Mouse (Mus musculus) Patski (cell line): Measurements from ENCODE around the gene Myoz1. TPM values are rescaled to one million over a fixed set of nuclear protein-coding genes. Genes with fewer than 3 reads are reported as not detected.
"Not testable (repeated sequence)": the region's sequence is repeated elsewhere in the genome, so short reads cannot be mapped to it uniquely, and the experiment has no call there.

Experiments
- ATAC-seq: fragments of 100-300 bp; one replicate; pipeline ENCODE4 v1.8.0; 2021
- CTCF ChIA-PET: fragments of 350-600 bp; sonication (Branson Sonifier 250); formaldehyde crosslinking; loops from one replicate; lab custom pipeline; 2022; ENCODE audit warnings: inconsistent platforms; lab: Charles Lee
- POLR2A ChIA-PET: fragments of 350-600 bp; sonication (Branson Sonifier 250); formaldehyde crosslinking; loops from one replicate; lab custom pipeline; 2022; ENCODE audit warnings: antibody characterized with exemption, inconsistent platforms; lab: Charles Lee
- DNase-seq: peaks from one replicate; pipeline ENCODE4 v3.0.0-alpha.2; 2011; ENCODE audit warnings: low read depth, low spot score
- H3K27me3 ChIP-seq: fragments of 371-371 bp; one replicate; pipeline ENCODE4 v1.5.1; 2021
- CTCF ChIP-seq: fragments of 100-300 bp; IDR thresholded peaks from one replicate; pipeline ENCODE4 v1.5.1; 2021
- in situ Hi-C: fragments of 300-500 bp; cut with MboI; formaldehyde crosslinking; loops from 3 replicates; pipeline ENCODE4 v1.11.1; 2018; ENCODE audit warnings: low pct_unique_long_range_greater_than_20kb, mixed read lengths
- polyA plus RNA-seq: library from polyadenylated mRNA; unstranded; gene quantifications from one replicate; pipeline ENCODE4 v1.2.3, GENCODE M21; 2021

The Myoz1 gene
- polyA plus RNA-seq, 1 experiment from 2014 or later, result not detected

GRCm38 (mm10) chr14:20645547-20645946 is 10.8 kb downstream of the Myoz1 start:
- H3K27me3 ChIP-seq, result no peaks in the 10 kb centered on the region
- ChIA-PET POLR2A (no interaction called here), CTCF (interaction anchor here (1.4 kb wide), 1 partner anchor 13 kb away, joined by 10 read pairs; no protein-coding TSS in a partner anchor)
- in situ Hi-C loops, result no loop called here
- TF ChIP-seq CTCF, result peak; percentile 40
- ATAC-seq (no peak), DNase-seq (no peak)

GRCm38 (mm10) chr14:20641438-20641875 is 14.9 kb downstream of the Myoz1 start:
- no peak for TF ChIP-seq CTCF
- in situ Hi-C loops, result no loop called here
- ATAC-seq (no peak), DNase-seq (no peak)
- ChIA-PET CTCF (no interaction called here), POLR2A (interaction anchor here (0.6 to 1.1 kb wide), 2 partner anchors 32 to 34 kb away, joined by 3 read pairs; no protein-coding TSS in a partner anchor)
- no peaks in the 10 kb centered on the region for H3K27me3 ChIP-seq

GRCm38 (mm10) chr14:20640644-20641437 is 15.5 kb downstream of the Myoz1 start, which contains the start of gene Usp54:
Usp54 (minus strand) TSS chr14:20641063.
- H3K27me3 ChIP-seq, result no peaks in the 10 kb centered on the region
- CTCF ChIA-PET, result interaction anchor here (1.1 to 1.4 kb wide), 3 partner anchors 18 to 65 kb away, joined by 3 read pairs; no protein-coding TSS in a partner anchor
- POLR2A ChIA-PET, result interaction anchor here (0.6 to 1.2 kb wide), 5 partner anchors 9 to 941 kb away, joined by 3 to 5 read pairs (median 3); no protein-coding TSS in a partner anchor
- ATAC-seq (peak; percentile 94), DNase-seq (peak; percentile 77)
- no peak for TF ChIP-seq CTCF
- in situ Hi-C loops, result no loop called here

GRCm38 (mm10) chr14:20639918-20640619 is 16.3 kb downstream of the Myoz1 start:
- in situ Hi-C loops, result no loop called here

GRCm38 (mm10) chr14:20638702-20639101 is 17.6 kb downstream of the Myoz1 start:
- ATAC-seq (no peak), DNase-seq (no peak)
- ChIA-PET POLR2A (no interaction called here), CTCF (interaction anchor here (1.2 to 1.8 kb wide), 2 partner anchors 20 to 40 kb away, joined by 3 to 6 read pairs; no protein-coding TSS in a partner anchor)
- TF ChIP-seq CTCF, result no peak
- no peaks in the 10 kb centered on the region for H3K27me3 ChIP-seq
- in situ Hi-C loops, result no loop called here

More at GRCm38 (mm10) chr14:20639918-20640619, 16.3 kb downstream of the Myoz1 start:
- no peaks in the 10 kb centered on the region for H3K27me3 ChIP-seq
- ChIA-PET POLR2A (interaction anchor here (0.6 to 1.2 kb wide), 4 partner anchors 9 to 942 kb away, joined by 3 to 5 read pairs (median 4); no protein-coding TSS in a partner anchor), CTCF (interaction anchor here (1.0 to 1.4 kb wide), 4 partner anchors 9 to 64 kb away, joined by 3 read pairs; no protein-coding TSS in a partner anchor)
- no peak for TF ChIP-seq CTCF
- ATAC-seq (no peak), DNase-seq (no peak)

- POLR2A ChIA-PET, result no interaction called here
- CTCF ChIA-PET, result interaction anchor here (1.2 to 1.8 kb wide), 3 partner anchors 13 to 39 kb away, joined by 3 to 6 read pairs (median 4); no protein-coding TSS in a partner anchor
These were observed 18.3 kb downstream of the Myoz1 start for GRCm38 (mm10) chr14:20637818-20638574.

GRCm38 (mm10) chr14:20636968-20637367 is 19.4 kb downstream of the Myoz1 start:
- CTCF ChIA-PET, result interaction anchor here (1.6 to 1.7 kb wide), 2 partner anchors 30 to 61 kb away, joined by 4 read pairs; no protein-coding TSS in a partner anchor
- in situ Hi-C loops, POLR2A ChIA-PET, DNase-seq, ATAC-seq, H3K27me3 ChIP-seq: not testable (repeated sequence)

More at GRCm38 (mm10) chr14:20637818-20638574, 18.3 kb downstream of the Myoz1 start:
- no peak for TF ChIP-seq CTCF
- ATAC-seq (no peak), DNase-seq (no peak)
- in situ Hi-C loops, result no loop called here
- H3K27me3 ChIP-seq, result no peaks in the 10 kb centered on the region

GRCm38 (mm10) chr14:20635546-20635945 is 20.8 kb downstream of the Myoz1 start:
- in situ Hi-C loops, result no loop called here
- ChIA-PET CTCF (interaction anchor here (1.0 to 1.7 kb wide), 4 partner anchors 15 to 59 kb away, joined by 3 to 4 read pairs (median 4); no protein-coding TSS in a partner anchor), POLR2A (no interaction called here)
- no peak for TF ChIP-seq CTCF
- no peak for DNase-seq
- ATAC-seq, result no peak
- H3K27me3 ChIP-seq, result no peaks in the 10 kb centered on the region

- DNase-seq, result no peak
- POLR2A ChIA-PET, result interaction anchor here (0.6 kb wide), 2 partner anchors 9 to 71 kb away, joined by 3 to 5 read pairs; partner anchors contain the start of gene Usp54
- ATAC-seq, result no peak
- no peaks in the 10 kb centered on the region for H3K27me3 ChIP-seq
- no peak for TF ChIP-seq CTCF
- in situ Hi-C loops, result no loop called here
- CTCF ChIA-PET, result interaction anchor here (0.8 to 2.1 kb wide), 2 partner anchors 8 to 13 kb away, joined by 3 to 8 read pairs; no protein-coding TSS in a partner anchor
These were observed 25.1 kb downstream of the Myoz1 start for GRCm38 (mm10) chr14:20631253-20631652.
